In genomic region chr15:80081801-80082546, GRCm38 (mm10) we compare ENCODE assay signal across 7 mouse cellular contexts. TPM values are rescaled to one million over a fixed set of nuclear protein-coding genes. Genes with fewer than 3 reads are reported as not detected.
DNase-seq lines count a peak whose midpoint lies in the region; ATAC-seq and TF ChIP-seq lines count a peak whose summit lies in the region.

No protein-coding gene starts in this region.

- peak overlapping the region; percentile 82 for H3K4me3 ChIP-seq in lung, embryonic 16.5 days (ENCODE audit: low read length)
- H3K4me3 ChIP-seq in embryonic facial prominence, embryonic 11.5 days (ENCODE audit: low read depth, low read length): peak overlapping the region; percentile 90
- H3K4me3 ChIP-seq in intestine, postnatal 0 days (ENCODE audit: low read depth, low read length): peak overlapping the region; percentile 60
- H3K4me3 ChIP-seq in small intestine, adult 2 months (ENCODE audit: low read depth, low read length): peak overlapping the region; percentile 69

- H3K27me3 ChIP-seq in lung, embryonic 16.5 days (ENCODE audit: control insufficient read depth, insufficient read depth, low read depth, low read length): no peaks in the 10 kb centered on the region
- H3K27me3 ChIP-seq in embryonic facial prominence, embryonic 11.5 days (ENCODE audit: control insufficient read depth, insufficient read depth, low read length): no peaks in the 10 kb centered on the region
- H3K27me3 ChIP-seq in intestine, postnatal 0 days (replicated peaks; ENCODE audit: control insufficient read depth, insufficient read depth, low read length): no peaks in the 10 kb centered on the region
- H3K27me3 ChIP-seq in small intestine, adult 2 months (ENCODE audit: control insufficient read depth, insufficient read depth, low read length): no peaks in the 10 kb centered on the region

- no peaks in the 10 kb centered on the region for H3K9me3 ChIP-seq in lung, embryonic 16.5 days (ENCODE audit: control insufficient read depth, low read length)
- no peaks in the 10 kb centered on the region for H3K9me3 ChIP-seq in embryonic facial prominence, embryonic 11.5 days (replicated peaks; ENCODE audit: control insufficient read depth, low read length)
- H3K9me3 ChIP-seq in intestine, postnatal 0 days (ENCODE audit: control insufficient read depth): no peaks in the 10 kb centered on the region

- TF ChIP-seq CTCF in intestine, postnatal 0 days (IDR thresholded peaks at IDR 0.05; ENCODE audit: low read depth): no peak
- TF ChIP-seq CTCF in small intestine, adult 2 months (IDR thresholded peaks at IDR 0.05; ENCODE audit: extremely low read depth, insufficient read length, insufficient replicate concordance, low read depth, low read length): no peak

- peak overlapping the region; percentile 92 for H3K9ac ChIP-seq in lung, embryonic 16.5 days (ENCODE audit: low read length)
- H3K9ac ChIP-seq in embryonic facial prominence, embryonic 11.5 days (replicated peaks; ENCODE audit: low read length): peak overlapping the region; percentile 96
- peak overlapping the region; percentile 64 for H3K9ac ChIP-seq in intestine, postnatal 0 days (ENCODE audit: low read depth, low read length)

- peak overlapping the region; percentile 87 for H3K27ac ChIP-seq in lung, embryonic 16.5 days (ENCODE audit: low read length)
- peak overlapping the region; percentile 35; the same call in 1 of the 2 replicates for H3K27ac ChIP-seq in embryonic facial prominence, embryonic 11.5 days (replicated peaks; ENCODE audit: low read depth, low read length)
- peak overlapping the region; percentile 28; the same call in 1 of the 2 replicates for H3K27ac ChIP-seq in intestine, postnatal 0 days (ENCODE audit: low read depth, low read length)
- 0 out of 2 replicates have a peak overlapping the region, but pooled peaks have one; percentile 70 for H3K27ac ChIP-seq in small intestine, adult 2 months (ENCODE audit: insufficient read depth, low read depth, low read length)

- no peak for DNase-seq in lung, adult 18-20 months
- no peak for DNase-seq in embryonic facial prominence, embryonic 11.5 days (ENCODE audit: low spot score)
- no peak for DNase-seq in frontal cortex, postnatal 25 days (ENCODE audit: low spot score in 2 of 2)
- DNase-seq in layer of hippocampus, postnatal 36 days: no peak

- ATAC-seq in lung, embryonic 16.5 days (ENCODE audit: low read depth): no peak
- no peak for ATAC-seq in embryonic facial prominence, embryonic 11.5 days (replicated peaks; ENCODE audit: insufficient number of reproducible peaks, low FRiP score, low TSS enrichment, low read depth)
- ATAC-seq in intestine, postnatal 0 days: no peak

- H3K4me2 ChIP-seq in lung, embryonic 16.5 days (ENCODE audit: low read depth, low read length): peak overlapping the region; percentile 91
- H3K4me2 ChIP-seq in embryonic facial prominence, embryonic 11.5 days (ENCODE audit: low read depth, low read length): peak overlapping the region; percentile 54
- peak overlapping the region; percentile 70 for H3K4me2 ChIP-seq in intestine, postnatal 0 days (replicated peaks; ENCODE audit: low read depth)

- H3K4me1 ChIP-seq in lung, embryonic 16.5 days (replicated peaks; ENCODE audit: control insufficient read depth, insufficient read depth, low read length): peaks cover 20% of the 10 kb centered on the region
- no peaks in the 10 kb centered on the region for H3K4me1 ChIP-seq in embryonic facial prominence, embryonic 11.5 days (ENCODE audit: control insufficient read depth, insufficient read depth, low read length)
- H3K4me1 ChIP-seq in intestine, postnatal 0 days (replicated peaks; ENCODE audit: control insufficient read depth, insufficient read depth, low read length): 0 out of 2 replicates have a peak, but pooled peaks cover 3% of the 10 kb centered on the region
- H3K4me1 ChIP-seq in small intestine, adult 2 months (ENCODE audit: control insufficient read depth, insufficient read depth, insufficient read length, low read length): peaks cover 7% of the 10 kb centered on the region; the same call in 1 of the 2 replicates

- 6% methylated on average over 11 of the region's 11 CpGs for whole genome bisulfite sequencing in lung, embryonic 16.5 days
- WGBS in embryonic facial prominence, embryonic 11.5 days: 9% methylated on average over 11 of the region's 11 CpGs
- 5% methylated on average over 11 of the region's 11 CpGs for WGBS in intestine, postnatal 0 days
- WGBS in small intestine, adult 2 months: 5% methylated on average over 11 of the region's 11 CpGs

- H3K36me3 ChIP-seq in lung, embryonic 16.5 days (ENCODE audit: control insufficient read depth, insufficient read depth, low read length): peaks cover 44% of the 10 kb centered on the region
- peaks cover 17% of the 10 kb centered on the region for H3K36me3 ChIP-seq in embryonic facial prominence, embryonic 11.5 days (replicated peaks; ENCODE audit: control insufficient read depth, insufficient read depth, low read depth, low read length)
- H3K36me3 ChIP-seq in intestine, postnatal 0 days (ENCODE audit: control insufficient read depth, insufficient read depth): peaks cover 51% of the 10 kb centered on the region
- H3K36me3 ChIP-seq in small intestine, adult 2 months (ENCODE audit: control insufficient read depth, insufficient read depth, low read length): peaks cover 44% of the 10 kb centered on the region

- TF ChIP-seq POLR2A in small intestine, adult 2 months (IDR thresholded peaks at IDR 0.05; ENCODE audit: low read depth, low read length): no peak

RNA-seq across cellular contexts. Expression of gene Syngr1, which starts 9.2 kb away (rescaled TPM):
- polyA plus RNA-seq in lung, embryonic 16.5 days (2015; fragmentation: Nextera tagmentation; extraction: Ambion mirVana): 20.7 and 21.9 TPM in 2 replicates
- polyA plus RNA-seq in embryonic facial prominence, embryonic 11.5 days (2014; fragmentation: Nextera tagmentation; extraction: Ambion mirVana): 6.4 and 8.3 TPM in 2 replicates
- 6.8 and 10.4 TPM in 2 replicates for polyA plus RNA-seq in intestine, postnatal 0 days (2015; fragmentation: Nextera tagmentation; extraction: Ambion mirVana)
- 13.4 and 29.1 TPM in 2 replicates for polyA plus RNA-seq in small intestine, adult 2 months (2012; rRNA removed)
- total RNA-seq in layer of hippocampus, postnatal 36 days (2021): 100 to 1,000 TPM; 341 to 377 TPM

RNA-seq across cellular contexts. Expression of gene Rpl3, which starts 9.7 kb away (rescaled TPM):
- 994 and 1,049 TPM in 2 replicates for polyA plus RNA-seq in lung, embryonic 16.5 days (2015; fragmentation: Nextera tagmentation; extraction: Ambion mirVana)
- polyA plus RNA-seq in embryonic facial prominence, embryonic 11.5 days (2014; fragmentation: Nextera tagmentation; extraction: Ambion mirVana): 1,289 and 1,347 TPM in 2 replicates
- polyA plus RNA-seq in intestine, postnatal 0 days (2015; fragmentation: Nextera tagmentation; extraction: Ambion mirVana): 436 and 450 TPM in 2 replicates
- 129 and 298 TPM in 2 replicates for polyA plus RNA-seq in small intestine, adult 2 months (2012; rRNA removed)
- 100 to 1,000 TPM; 497 to 547 TPM for total RNA-seq in layer of hippocampus, postnatal 36 days (2021)

RNA-seq across cellular contexts. Expression of gene Tab1, which starts 51.0 kb away (rescaled TPM):
- polyA plus RNA-seq in lung, embryonic 16.5 days (2015; fragmentation: Nextera tagmentation; extraction: Ambion mirVana): 31.5 and 33.5 TPM in 2 replicates
- polyA plus RNA-seq in embryonic facial prominence, embryonic 11.5 days (2014; fragmentation: Nextera tagmentation; extraction: Ambion mirVana): 26.8 and 26.9 TPM in 2 replicates
- polyA plus RNA-seq in intestine, postnatal 0 days (2015; fragmentation: Nextera tagmentation; extraction: Ambion mirVana): 12.6 and 13.6 TPM in 2 replicates
- polyA plus RNA-seq in small intestine, adult 2 months (2012; rRNA removed): 14.7 and 28.6 TPM in 2 replicates
- 10 to 100 TPM; 23.9 to 24.0 TPM for total RNA-seq in layer of hippocampus, postnatal 36 days (2021)

Comparison
In these comparisons a context has a peak if more than half of its experiments do, and no peak if none do; other contexts are left out.
1. H3K27ac ChIP-seq: peak in every context shown above with its lines; median percentile 87 in lung, embryonic 16.5 days; 70 in small intestine, adult 2 months; 35 in embryonic facial prominence, embryonic 11.5 days; 28 in intestine, postnatal 0 days.